Mouse (Mus musculus) forebrain, postnatal 0 days (tissue): ENCODE measurements around the gene Mtmr4. TPM values are rescaled to one million over a fixed set of nuclear protein-coding genes. Genes with fewer than 3 reads are reported as not detected.
A peak's percentile ranks its signal among the peaks of the same experiment; 100 is the strongest.

Experiments
- ATAC-seq: fragments of 200-750 bp; cut with Nextera tagmentation; 2 replicates; pipeline ENCODE4 v1.8.0; 2017; ENCODE audit warnings: mild to moderate bottlenecking, moderate library complexity
- DNase-seq: peaks from one replicate; pipeline ENCODE4 v3.0.0-alpha.2; 2015
- H3K27ac ChIP-seq: fragments of 300-500 bp; sonication (generic); 2 replicates; pipeline ENCODE4 v1.5.1; 2014; ENCODE audit warnings: low read depth, mild to moderate bottlenecking, antibody characterized with exemption, low read length, moderate library complexity, mixed read lengths
- H3K27me3 ChIP-seq: fragments of 300-500 bp; sonication (generic); 2 replicates; pipeline ENCODE4 v1.6.1; 2014; ENCODE audit warnings: mild to moderate bottlenecking, low read length, mixed read lengths; ENCODE audit not compliant: insufficient read depth
- H3K36me3 ChIP-seq: fragments of 300-500 bp; sonication (generic); 2 replicates; pipeline ENCODE4 v1.6.1; 2014; ENCODE audit warnings: mild to moderate bottlenecking, moderate library complexity; ENCODE audit not compliant: insufficient read depth
- H3K4me1 ChIP-seq: fragments of 300-500 bp; sonication (generic); 2 replicates; pipeline ENCODE4 v1.6.1; 2014; ENCODE audit warnings: antibody characterized with exemption; ENCODE audit not compliant: insufficient read depth
- H3K4me2 ChIP-seq: fragments of 300-500 bp; sonication (generic); 2 replicates; pipeline ENCODE4 v1.6.1; 2014; ENCODE audit warnings: low read depth, mild to moderate bottlenecking, moderate library complexity
- H3K4me3 ChIP-seq: fragments of 300-500 bp; sonication (generic); 2 replicates; pipeline ENCODE4 v1.5.1; 2014; ENCODE audit warnings: low read depth, low read length, mixed read lengths
- H3K9ac ChIP-seq: fragments of 300-500 bp; sonication (generic); 2 replicates; pipeline ENCODE4 v1.6.1; 2014; ENCODE audit warnings: mild to moderate bottlenecking
- H3K9me3 ChIP-seq: fragments of 300-500 bp; sonication (generic); 2 replicates; pipeline ENCODE4 v1.6.1; 2016; ENCODE audit warnings: low read length
- CTCF ChIP-seq: sonication (generic); IDR thresholded peaks from 2 replicates; pipeline ENCODE4 v1.5.1; 2016; ENCODE audit warnings: antibody characterized with exemption, control low read depth, low read depth
- whole genome bisulfite sequencing: fragments of 180-500 bp; shearing (Covaris S2); extraction: QIAGEN DNeasy Blood & Tissue Kit; methylation state at CpG from one replicate; pipeline ENCODE4 v1.1.7; 2014; 5-methylcytosine and 5-hydroxymethylcytosine counted together
- polyA plus RNA-seq: library from polyadenylated mRNA; unstranded; fragments of >200 nt; fragmentation: Nextera tagmentation; extraction: Ambion mirVana; gene quantifications from 2 replicates; pipeline ENCODE4 v1.2.1, GENCODE M21; 2015
- total RNA-seq: library from RNA; depleted of rRNA; stranded (reverse); fragments of >200 nt; gene quantifications from 2 replicates; pipeline ENCODE4 v1.2.3, GENCODE M21; 2014; rRNA removed

The Mtmr4 gene
- total and polyA plus RNA-seq, 2 experiments from 2014 or later: 32.7 to 85.6 TPM

DNA sequence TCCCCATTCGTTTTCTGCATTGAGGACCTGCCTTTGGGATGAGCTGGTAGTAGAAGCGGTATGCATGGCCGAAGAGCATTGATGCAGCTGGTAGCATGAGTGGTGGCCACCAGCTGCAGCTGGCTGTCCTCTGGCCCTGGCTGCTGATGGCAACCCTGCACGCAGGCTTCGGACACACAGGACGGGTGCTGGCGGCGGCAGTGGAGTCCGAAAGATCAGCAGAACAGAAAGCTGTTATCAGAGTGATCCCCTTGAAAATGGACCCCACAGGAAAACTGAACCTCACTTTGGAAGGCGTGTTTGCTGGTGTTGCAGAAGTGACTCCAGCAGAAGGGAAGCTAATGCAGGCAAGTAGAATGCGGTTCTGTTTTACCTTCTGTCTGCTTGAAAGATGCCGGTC is 72.6 kb downstream of the Mtmr4 start:
- H3K9ac ChIP-seq: no peak overlapping the region
- no peaks in the 10 kb centered on the region for H3K9me3 ChIP-seq
- H3K36me3 ChIP-seq: no peaks in the 10 kb centered on the region
- no peak for TF ChIP-seq CTCF
- 80% methylated on average over 12 of the region's 12 CpGs for whole genome bisulfite sequencing
- H3K4me2 ChIP-seq: peak overlapping the region; percentile 5; the same call in 1 of the 2 replicates
- H3K27me3 ChIP-seq: no peaks in the 10 kb centered on the region; the same call in 1 of the 2 replicates
- DNase-seq (no peak), ATAC-seq (no peak)
- H3K4me3 ChIP-seq: peak overlapping the region; percentile 2; the same call in 1 of the 2 replicates
- no peaks in the 10 kb centered on the region for H3K4me1 ChIP-seq
- no peak overlapping the region for H3K27ac ChIP-seq

GRCm38 (mm10) chr11:87665224-87665623 is 73.3 kb downstream of the Mtmr4 start:
- DNase-seq (no peak), ATAC-seq (no peak)
- no peak overlapping the region for H3K9ac ChIP-seq
- H3K4me2 ChIP-seq: no peak overlapping the region
- no peaks in the 10 kb centered on the region for H3K9me3 ChIP-seq
- 57% methylated on average over 6 of the region's 6 CpGs for WGBS
- H3K27ac ChIP-seq: no peak overlapping the region
- no peak for TF ChIP-seq CTCF
- no peak overlapping the region for H3K4me3 ChIP-seq
- no peaks in the 10 kb centered on the region for H3K4me1 ChIP-seq
- H3K27me3 ChIP-seq: no peaks in the 10 kb centered on the region; the same call in 1 of the 2 replicates
- H3K36me3 ChIP-seq: no peaks in the 10 kb centered on the region

GRCm38 (mm10) chr11:87665658-87666057 is 73.7 kb downstream of the Mtmr4 start:
- H3K4me1 ChIP-seq: no peaks in the 10 kb centered on the region
- H3K4me3 ChIP-seq: no peak overlapping the region
- H3K9ac ChIP-seq: no peak overlapping the region
- H3K9me3 ChIP-seq: no peaks in the 10 kb centered on the region
- WGBS: 74% methylated on average over 2 of the region's 2 CpGs
- H3K27me3 ChIP-seq: no peaks in the 10 kb centered on the region; the same call in 1 of the 2 replicates
- ATAC-seq (no peak), DNase-seq (no peak)
- no peak overlapping the region for H3K4me2 ChIP-seq
- no peaks in the 10 kb centered on the region for H3K36me3 ChIP-seq
- no peak for TF ChIP-seq CTCF
- H3K27ac ChIP-seq: no peak overlapping the region

Other genes with a start within 250 kb of the Mtmr4 start
- gene Ppm1e, start 233.1 kb upstream of the Mtmr4 start, total RNA-seq: 72.6 and 85.0 TPM in 2 replicates
- 14.3 and 18.9 TPM in 2 replicates for gene Ppm1e, start 233.1 kb upstream of the Mtmr4 start, polyA plus RNA-seq
- 1.9 and 4.0 TPM in 2 replicates for gene Rad51c, start 187.2 kb upstream of the Mtmr4 start, total RNA-seq
- gene Rad51c, start 187.2 kb upstream of the Mtmr4 start, polyA plus RNA-seq: 1.9 and 2.6 TPM in 2 replicates
- 0.23 and 0.81 TPM in 2 replicates for gene Tex14, start 187.1 kb upstream of the Mtmr4 start, total RNA-seq
- 0.03 and 0.23 TPM in 2 replicates for gene Tex14, start 187.1 kb upstream of the Mtmr4 start, polyA plus RNA-seq
- not detected in 2 replicates for gene Gm11492, start 25.5 kb upstream of the Mtmr4 start, total RNA-seq
- not detected in 2 replicates for gene Gm11492, start 25.5 kb upstream of the Mtmr4 start, polyA plus RNA-seq
- gene Sept4, start 23.3 kb upstream of the Mtmr4 start, total RNA-seq: 19.9 and 22.5 TPM in 2 replicates
- 33.5 and 34.2 TPM in 2 replicates for gene Sept4, start 23.3 kb upstream of the Mtmr4 start, polyA plus RNA-seq
- gene Hsf5, start 25.0 kb downstream of the Mtmr4 start, total RNA-seq: 0.23 and 0.48 TPM in 2 replicates
- 0.08 and 0.16 TPM in 2 replicates for gene Hsf5, start 25.0 kb downstream of the Mtmr4 start, polyA plus RNA-seq
- gene Rnf43, start 70.6 kb downstream of the Mtmr4 start, total RNA-seq: 1.0 and 1.8 TPM in 2 replicates
- 0.79 and 0.84 TPM in 2 replicates for gene Rnf43, start 70.6 kb downstream of the Mtmr4 start, polyA plus RNA-seq
- 64.9 and 78.5 TPM in 2 replicates for gene Supt4a, start 145.4 kb downstream of the Mtmr4 start, total RNA-seq
- 141 and 159 TPM in 2 replicates for gene Supt4a, start 145.4 kb downstream of the Mtmr4 start, polyA plus RNA-seq
- gene Tspoap1, start 168.4 kb downstream of the Mtmr4 start, total RNA-seq: 119 and 199 TPM in 2 replicates
- 10.5 and 20.1 TPM in 2 replicates for gene Tspoap1, start 168.4 kb downstream of the Mtmr4 start, polyA plus RNA-seq
- gene Mpo, start 201.4 kb downstream of the Mtmr4 start, total RNA-seq: 0.33 and 0.46 TPM in 2 replicates
- 0.21 TPM in 1 of 2 replicates, not detected in the other for gene Mpo, start 201.4 kb downstream of the Mtmr4 start, polyA plus RNA-seq
- 0.46 and 1.1 TPM in 2 replicates for gene Lpo, start 236.1 kb downstream of the Mtmr4 start, total RNA-seq
- gene Lpo, start 236.1 kb downstream of the Mtmr4 start, polyA plus RNA-seq: 0.62 and 1.3 TPM in 2 replicates